Mouse (Mus musculus) heart, adult 11 months (tissue): ENCODE measurements around the gene Vmn2r70.

Source experiments
- DNase-seq: peaks from one replicate; pipeline ENCODE4 v3.0.0; 2022

Vmn2r70 gene

GRCm38 (mm10) chr7:85569092-85569491 is at the start of gene Vmn2r70:
Gene Vmn2r70 (minus strand): TSS chr7:85569192.
- DNase-seq, result no peak

- no peak for DNase-seq
Observed at GRCm38 (mm10) chr7:85562787-85563186, 6.2 kb downstream of the Vmn2r70 start, which contains the start of gene Vmn2r71. Gene Vmn2r71 (plus strand): TSS chr7:85563087.

- DNase-seq, result no peak
Observed at GRCm38 (mm10) chr7:85543118-85543517, 25.9 kb downstream of the Vmn2r70 start.

- DNase-seq, result no peak
Observed at GRCm38 (mm10) chr7:85542108-85542507, 26.9 kb downstream of the Vmn2r70 start.
